Comparison of ENCODE assay signal across 8 mouse cellular contexts in the genomic region with DNA sequence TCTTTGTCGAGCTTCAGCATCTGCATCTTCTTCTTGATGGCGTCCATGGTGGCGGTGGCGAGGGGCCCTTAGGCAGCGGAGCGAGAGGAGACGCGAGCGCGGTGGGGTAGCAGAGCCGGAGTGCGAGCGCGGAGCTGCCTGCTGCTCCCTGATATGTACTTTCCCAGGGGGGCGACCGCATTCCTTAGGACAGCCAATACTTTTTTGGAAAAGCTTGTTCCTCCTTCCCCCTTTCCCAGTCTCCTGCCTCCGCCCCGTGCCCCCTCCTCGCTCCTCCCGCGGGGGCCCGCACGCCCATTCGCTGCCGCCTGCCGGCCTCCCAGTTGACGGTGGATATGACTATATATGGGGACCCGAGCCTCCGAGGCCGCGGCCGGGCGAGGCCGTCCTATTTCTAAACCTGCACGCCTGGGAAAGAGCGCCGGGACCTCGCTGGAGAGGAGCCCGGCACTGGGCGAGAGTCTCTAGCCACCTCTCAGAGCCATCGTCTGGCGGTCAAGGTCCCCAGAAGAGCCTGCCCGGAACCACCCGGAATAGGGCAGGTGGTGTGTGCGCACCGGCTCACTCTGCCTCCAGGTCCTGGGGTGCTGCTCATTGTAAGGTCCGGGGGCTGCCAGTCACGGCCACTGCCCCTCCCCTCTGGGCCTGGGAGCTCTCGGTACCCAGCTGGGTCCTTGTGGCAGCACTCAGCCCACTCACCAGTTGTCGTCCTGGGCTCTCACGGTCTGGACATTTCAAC. TPM values are rescaled to one million over a fixed set of nuclear protein-coding genes. Genes with fewer than 3 reads are reported as not detected.
DNase-seq lines count a peak whose midpoint lies in the region; ATAC-seq and TF ChIP-seq lines count a peak whose summit lies in the region.

A gene (minus strand): TSS at position 321 of the 739 bp plus-strand sequence.

- H3K36me3 ChIP-seq in forebrain, embryonic 12.5 days (replicated peaks): no peaks in the 10 kb centered on the region
- peaks cover 16% of the 10 kb centered on the region for H3K36me3 ChIP-seq in heart, postnatal 0 days (replicated peaks; ENCODE audit: control insufficient read depth, insufficient read depth, low read length)
- no peaks in the 10 kb centered on the region for H3K36me3 ChIP-seq in liver, embryonic 16.5 days (ENCODE audit: control insufficient read depth, insufficient read depth)
- H3K36me3 ChIP-seq in neural tube, embryonic 12.5 days: no peaks in the 10 kb centered on the region

- H3K27ac ChIP-seq in brown adipose tissue, adult 24 weeks (replicated peaks; ENCODE audit: low read depth, low read length): no peak within 1 kb of the TSS; the same call in 1 of the 2 replicates
- no peak within 1 kb of the TSS for H3K27ac ChIP-seq in forebrain, embryonic 12.5 days
- H3K27ac ChIP-seq in heart, postnatal 0 days (ENCODE audit: low read depth): peak within 1 kb of the TSS; percentile 97
- H3K27ac ChIP-seq in liver, embryonic 16.5 days (ENCODE audit: low read length): no peak within 1 kb of the TSS
- H3K27ac ChIP-seq in neural tube, embryonic 12.5 days: no peak within 1 kb of the TSS

- H3K4me1 ChIP-seq in brown adipose tissue, adult 24 weeks (ENCODE audit: control insufficient read depth, insufficient read depth, insufficient read length, low read length): 0 out of 2 replicates have a peak, but pooled peaks cover 2% of the 10 kb centered on the region
- H3K4me1 ChIP-seq in forebrain, embryonic 12.5 days: peaks cover 43% of the 10 kb centered on the region
- no peaks in the 10 kb centered on the region for H3K4me1 ChIP-seq in heart, postnatal 0 days (ENCODE audit: control insufficient read depth, insufficient read depth)
- H3K4me1 ChIP-seq in liver, embryonic 16.5 days (ENCODE audit: control insufficient read depth, low read depth, low read length): peaks cover 4% of the 10 kb centered on the region
- H3K4me1 ChIP-seq in neural tube, embryonic 12.5 days: peaks cover 30% of the 10 kb centered on the region

- peak within 1 kb of the TSS; percentile 74 for H3K4me3 ChIP-seq in brown adipose tissue, adult 24 weeks (ENCODE audit: insufficient read depth, low read depth, low read length)
- H3K4me3 ChIP-seq in forebrain, embryonic 12.5 days (replicated peaks): peak within 1 kb of the TSS; percentile 49
- H3K4me3 ChIP-seq in heart, postnatal 0 days (ENCODE audit: low read depth, low read length): peak within 1 kb of the TSS; percentile 80
- H3K4me3 ChIP-seq in liver, embryonic 16.5 days (ENCODE audit: low read depth, low read length): peak within 1 kb of the TSS; percentile 50
- peak within 1 kb of the TSS; percentile 46 for H3K4me3 ChIP-seq in neural tube, embryonic 12.5 days

- no peak for TF ChIP-seq EP300 in heart, postnatal 0 days (IDR thresholded peaks at IDR 0.05; ENCODE audit: low read depth)

- H3K9ac ChIP-seq in forebrain, embryonic 12.5 days: peak within 1 kb of the TSS; percentile 62
- H3K9ac ChIP-seq in heart, postnatal 0 days (replicated peaks; ENCODE audit: low read depth, low read length): peak within 1 kb of the TSS; percentile 98
- H3K9ac ChIP-seq in liver, embryonic 16.5 days (ENCODE audit: low read depth, low read length): peak within 1 kb of the TSS; percentile 29
- H3K9ac ChIP-seq in neural tube, embryonic 12.5 days: peak within 1 kb of the TSS; percentile 68

- ATAC-seq in forebrain, embryonic 12.5 days (ENCODE audit: low FRiP score): peak; percentile 49; the same call in 1 of the 2 replicates
- peak; percentile 80 for ATAC-seq in heart, postnatal 0 days (ENCODE audit: insufficient read depth, low read depth)
- peak; percentile 30; the same call in 1 of the 2 replicates for ATAC-seq in liver, embryonic 16.5 days (ENCODE audit: low read depth)
- ATAC-seq in neural tube, embryonic 12.5 days (ENCODE audit: low FRiP score, low read depth): peak; percentile 51

- H3K9me3 ChIP-seq in forebrain, embryonic 12.5 days: no peaks in the 10 kb centered on the region
- H3K9me3 ChIP-seq in heart, postnatal 0 days (replicated peaks; ENCODE audit: control insufficient read depth, low read length): no peaks in the 10 kb centered on the region
- no peaks in the 10 kb centered on the region for H3K9me3 ChIP-seq in liver, embryonic 16.5 days (replicated peaks; ENCODE audit: control insufficient read depth, low read length)
- H3K9me3 ChIP-seq in neural tube, embryonic 12.5 days: no peaks in the 10 kb centered on the region

- peak; percentile 29 for DNase-seq in ES-CJ7 (ENCODE audit: low read depth, low spot score)
- DNase-seq in heart, postnatal 0 days (ENCODE audit: low spot score): peak; percentile 97
- peak; percentile 67 to 82 for DNase-seq in kidney, postnatal 25 days
- peak; percentile 64 to 76 for DNase-seq in urinary bladder, adult 18-20 months (ENCODE audit: low spot score in 2 of 2)

- peak; percentile 23; the same call in 1 of the 2 replicates for TF ChIP-seq CTCF in heart, postnatal 0 days (IDR thresholded peaks at IDR 0.05; ENCODE audit: low read depth)

- H3K27me3 ChIP-seq in forebrain, embryonic 12.5 days: peaks cover 57% of the 10 kb centered on the region
- no peaks in the 10 kb centered on the region for H3K27me3 ChIP-seq in heart, postnatal 0 days (ENCODE audit: control insufficient read depth, insufficient read depth, low read length)
- H3K27me3 ChIP-seq in liver, embryonic 16.5 days (ENCODE audit: control insufficient read depth, insufficient read depth, low read depth, low read length): peaks cover 71% of the 10 kb centered on the region
- H3K27me3 ChIP-seq in neural tube, embryonic 12.5 days (replicated peaks): peaks cover 33% of the 10 kb centered on the region

- WGBS in forebrain, embryonic 12.5 days: under 1% methylated on average over 51 of the region's 51 CpGs
- under 1% methylated on average over 50 of the region's 51 CpGs for WGBS in heart, postnatal 0 days
- 1% methylated on average over 51 of the region's 51 CpGs for WGBS in liver, embryonic 16.5 days (ENCODE audit: insufficient replicate concordance)
- under 1% methylated on average over 51 of the region's 51 CpGs for WGBS in neural tube, embryonic 12.5 days

- peak within 1 kb of the TSS; percentile 88 for H3K4me2 ChIP-seq in forebrain, embryonic 12.5 days
- peak within 1 kb of the TSS; percentile 77 for H3K4me2 ChIP-seq in heart, postnatal 0 days (ENCODE audit: low read depth, low read length)
- H3K4me2 ChIP-seq in liver, embryonic 16.5 days (ENCODE audit: low read depth, low read length): peak within 1 kb of the TSS; percentile 63
- peak within 1 kb of the TSS; percentile 88 for H3K4me2 ChIP-seq in neural tube, embryonic 12.5 days (replicated peaks)

RNA-seq across cellular contexts. Expression of the gene that starts here (rescaled TPM):
- 270 and 325 TPM in 2 replicates for polyA plus RNA-seq in brown adipose tissue, adult 24 weeks (2012; ENCODE audit: insufficient read depth, insufficient read length, missing spikeins)
- polyA plus RNA-seq in forebrain, embryonic 12.5 days (2016; fragmentation: Nextera tagmentation; extraction: Ambion mirVana): 218 and 280 TPM in 2 replicates
- 3,473 and 3,533 TPM in 2 replicates for total RNA-seq in heart, postnatal 0 days (2014; rRNA removed; ENCODE audit: low replicate concordance)
- 10,043 and 10,309 TPM in 2 replicates for polyA plus RNA-seq in heart, postnatal 0 days (2015; fragmentation: Nextera tagmentation; extraction: Ambion mirVana)
- polyA plus RNA-seq in liver, embryonic 16.5 days (2015; fragmentation: Nextera tagmentation; extraction: Ambion mirVana): 122 and 145 TPM in 2 replicates
- 300 and 315 TPM in 2 replicates for polyA plus RNA-seq in neural tube, embryonic 12.5 days (2016; fragmentation: Nextera tagmentation; extraction: Ambion mirVana)

Comparison
In these comparisons a context has a peak if more than half of its experiments do, and no peak if none do; other contexts are left out.
1. RNA of the gene that starts here (polyA plus RNA-seq): 10,043 to 10,309 TPM in heart, postnatal 0 days; 300 to 315 TPM in neural tube, embryonic 12.5 days, 218 to 280 TPM in forebrain, embryonic 12.5 days, 270 to 325 TPM in brown adipose tissue, adult 24 weeks and 122 to 145 TPM in liver, embryonic 16.5 days; every median in the first group is over 10 times any median in the second.
2. DNase-seq: peak in every context shown above with its lines; median percentile 97 in heart, postnatal 0 days; 74 in kidney, postnatal 25 days; 70 in urinary bladder, adult 18-20 months; 29 in ES-CJ7.
3. ATAC-seq: peak in every context shown above with its lines; median percentile 80 in heart, postnatal 0 days; 51 in neural tube, embryonic 12.5 days; 49 in forebrain, embryonic 12.5 days; 30 in liver, embryonic 16.5 days.
4. H3K9ac ChIP-seq: peak in every context shown above with its lines; median percentile 98 in heart, postnatal 0 days; 68 in neural tube, embryonic 12.5 days; 62 in forebrain, embryonic 12.5 days; 29 in liver, embryonic 16.5 days.
5. Peak in every context shown above with its lines, with median percentiles within 50 percentile points of each other: H3K4me3 ChIP-seq and H3K4me2 ChIP-seq.